Mouse (Mus musculus) liver, embryonic 14.5 days (tissue): Measurements from ENCODE around the gene Mthfsd. TPM values are rescaled to one million over a fixed set of nuclear protein-coding genes. Genes with fewer than 3 reads are reported as not detected.

Source experiments
- ATAC-seq: fragments of 200-750 bp; cut with Nextera tagmentation; 2 replicates; pipeline ENCODE4 v1.8.0; 2017; ENCODE audit warnings: moderate number of reproducible peaks, mild to moderate bottlenecking, moderate library complexity; ENCODE audit not compliant: insufficient read depth
- DNase-seq, 3 experiments: peaks; one replicate each; pipeline ENCODE4 v3.0.0-alpha.2; 2012 to 2013; ENCODE audit warnings: low read depth in 3 of 3, low spot score in 3 of 3
- H3K27ac ChIP-seq: fragments of 300-500 bp; sonication (generic); 2 replicates; pipeline ENCODE4 v1.5.1; 2014; ENCODE audit warnings: moderate library complexity, mild to moderate bottlenecking, control low read depth, inconsistent platforms
- H3K27me3 ChIP-seq: fragments of 300-500 bp; sonication (generic); 2 replicates; pipeline ENCODE4 v1.6.1; 2014; ENCODE audit warnings: mild to moderate bottlenecking, low read length, moderate library complexity; ENCODE audit not compliant: control insufficient read depth, insufficient read depth
- H3K36me3 ChIP-seq: fragments of 300-500 bp; sonication (generic); replicated peaks from 2 replicates; pipeline ENCODE4 v1.6.1; 2014; ENCODE audit warnings: low read depth; ENCODE audit not compliant: control insufficient read depth, insufficient read depth
- H3K4me1 ChIP-seq, 2 experiments: fragments of 200-500 bp in 1 of 2; fragments of 300-500 bp in 1 of 2; sonication (generic) in 1 of 2; replicated peaks; 2 replicates each; pipeline ENCODE4 v1.6.1; 2012 to 2014; ENCODE audit warnings: antibody characterized with exemption in 1 of 2, inconsistent platforms in 1 of 2, low read length in 1 of 2; ENCODE audit not compliant: control insufficient read depth in 2 of 2, insufficient read depth in 2 of 2
- H3K4me2 ChIP-seq: fragments of 300-500 bp; sonication (generic); 2 replicates; pipeline ENCODE4 v1.6.1; 2014; ENCODE audit warnings: low read depth, mild to moderate bottlenecking, control low read depth, moderate library complexity
- H3K4me3 ChIP-seq, 2 experiments: fragments of 200-500 bp in 1 of 2; fragments of 300-500 bp in 1 of 2; sonication (generic) in 1 of 2; 2 replicates each; pipeline ENCODE4 v1.5.1; 2012 to 2014; ENCODE audit warnings: low read depth in 2 of 2, low read length in 2 of 2, mild to moderate bottlenecking in 2 of 2, control low read depth in 1 of 2, inconsistent platforms in 1 of 2, moderate library complexity in 1 of 2; ENCODE audit not compliant: insufficient read depth in 1 of 2
- H3K9ac ChIP-seq: fragments of 300-500 bp; sonication (generic); replicated peaks from 2 replicates; pipeline ENCODE4 v1.6.1; 2014; ENCODE audit warnings: mild to moderate bottlenecking, control low read depth, moderate library complexity
- H3K9me3 ChIP-seq: fragments of 300-500 bp; sonication (generic); 2 replicates; pipeline ENCODE4 v1.6.1; 2016; ENCODE audit warnings: low read length, mixed read lengths; ENCODE audit not compliant: control insufficient read depth
- CTCF ChIP-seq: IDR thresholded peaks from 2 replicates; pipeline ENCODE4 v1.5.1; 2016; ENCODE audit warnings: antibody characterized with exemption, low read depth, control low read depth
- EP300 ChIP-seq: IDR thresholded peaks from 2 replicates; pipeline ENCODE4 v1.6.1; 2016; ENCODE audit warnings: antibody characterized with exemption, low read depth
- WGBS: fragments of 180-500 bp; shearing (Covaris S2); extraction: QIAGEN DNeasy Blood & Tissue Kit; methylation state at CpG from one replicate; pipeline ENCODE4 v1.1.7; 2014; ENCODE audit not compliant: insufficient replicate concordance; 5-methylcytosine and 5-hydroxymethylcytosine counted together
- polyA plus RNA-seq, 2 experiments: library from polyadenylated mRNA; depleted of rRNA in 1 of 2; stranded (reverse) in 1 of 2; unstranded in 1 of 2; fragments of >200 nt; fragmentation: Nextera tagmentation in 1 of 2; extraction: Ambion mirVana in 1 of 2; gene quantifications; 2 replicates each; pipeline versions ENCODE4 v1.2.1 to v1.2.3; 2012 to 2014

The Mthfsd gene
- polyA plus RNA-seq, 2 experiments: 20.3 to 21.5 TPM

- DNase-seq: no peak
- H3K9me3 ChIP-seq: no peaks in the 10 kb centered on the region
- H3K36me3 ChIP-seq: no peaks in the 10 kb centered on the region
- H3K4me3 ChIP-seq: no peak overlapping the region
- peaks cover 94% of the 10 kb centered on the region for H3K27me3 ChIP-seq
- TF ChIP-seq EP300 (no peak), CTCF (no peak)
- no peak for ATAC-seq
- no peak overlapping the region for H3K27ac ChIP-seq
- no peak overlapping the region for H3K9ac ChIP-seq
- WGBS: 28% methylated on average over 8 of the region's 8 CpGs
- no peaks in the 10 kb centered on the region for H3K4me1 ChIP-seq
- no peak overlapping the region for H3K4me2 ChIP-seq
Observed at GRCm38 (mm10) chr8:121121704-121122103, 13.5 kb upstream of the Mthfsd start.

GRCm38 (mm10) chr8:121120456-121121419 lies 12.5 kb upstream of the Mthfsd start:
- TF ChIP-seq CTCF (no peak), EP300 (no peak)
- WGBS: 20% methylated on average over 17 of the region's 17 CpGs
- H3K9me3 ChIP-seq: no peaks in the 10 kb centered on the region

GRCm38 (mm10) chr8:121119635-121120455 lies 11.7 kb upstream of the Mthfsd start:
- ATAC-seq (no peak), DNase-seq (no peak)
- Histone ChIP-seq H3K36me3 (no peaks in the 10 kb centered on the region), H3K9ac (no peak overlapping the region), H3K4me3 (no peak overlapping the region), H3K27me3 (peaks cover 94% of the 10 kb centered on the region), H3K4me2 (no peak overlapping the region), H3K4me1 (no peaks in the 10 kb centered on the region), H3K9me3 (no peaks in the 10 kb centered on the region), H3K27ac (no peak overlapping the region)
- no peak for TF ChIP-seq EP300
- no peak for TF ChIP-seq CTCF
- WGBS: 12% methylated on average over 12 of the region's 12 CpGs

More at GRCm38 (mm10) chr8:121120456-121121419, 12.5 kb upstream of the Mthfsd start:
- no peak overlapping the region for H3K27ac ChIP-seq
- ATAC-seq: no peak
- H3K27me3 ChIP-seq: peaks cover 94% of the 10 kb centered on the region
- H3K4me1 ChIP-seq: no peaks in the 10 kb centered on the region
- H3K9ac ChIP-seq: no peak overlapping the region
- H3K4me3 ChIP-seq: no peak overlapping the region
- DNase-seq: no peak
- H3K4me2 ChIP-seq: no peak overlapping the region
- H3K36me3 ChIP-seq: no peaks in the 10 kb centered on the region

- Histone ChIP-seq H3K27ac (no peak overlapping the region), H3K27me3 (peaks cover 95% of the 10 kb centered on the region), H3K4me3 (no peak overlapping the region), H3K4me1 (no peaks in the 10 kb centered on the region), H3K36me3 (no peaks in the 10 kb centered on the region), H3K9me3 (no peaks in the 10 kb centered on the region), H3K9ac (no peak overlapping the region), H3K4me2 (no peak overlapping the region)
- 5% methylated on average over 18 of the region's 18 CpGs for WGBS
- ATAC-seq (no peak), DNase-seq (no peak)
- no peak for TF ChIP-seq EP300
- TF ChIP-seq CTCF: no peak
Observed at GRCm38 (mm10) chr8:121118634-121119420, 10.6 kb upstream of the Mthfsd start.
